Mouse (Mus musculus): ENCODE results near the gene Bspry. TPM values are rescaled to one million over a fixed set of nuclear protein-coding genes. Genes with fewer than 3 reads are reported as not detected.

The Bspry gene
- total RNA-seq (2021), result under 1 TPM in 1 of 2 experiments, not detected in 1; 0.10 TPM
- long read RNA-seq, experiment 1, result 0 reads
- long read RNA-seq, experiment 2, result 0 reads

- DNase-seq, result no peak
- intact Hi-C loops (cut with DNase I), result no loop called here
Observed at GRCm38 (mm10) chr4:62479937-62480708, at the start of gene Bspry. Bspry (plus strand) TSS chr4:62480053.

GRCm38 (mm10) chr4:62430678-62431077 lies 49.2 kb upstream of the Bspry start:
- DNase-seq, result no peak

GRCm38 (mm10) chr4:62431522-62431921 lies 48.3 kb upstream of the Bspry start:
- intact Hi-C loops (cut with DNase I), result no loop called here
- DNase-seq, result no peak

More at GRCm38 (mm10) chr4:62430678-62431077, 49.2 kb upstream of the Bspry start:
- intact Hi-C loops (cut with DNase I), result no loop called here

GRCm38 (mm10) chr4:62433939-62434870 lies 45.6 kb upstream of the Bspry start:
- DNase-seq, result no peak
- intact Hi-C loops (cut with DNase I), result no loop called here

- intact Hi-C loops (cut with DNase I), result no loop called here
- DNase-seq, result no peak
Observed at GRCm38 (mm10) chr4:62435081-62435480, 44.8 kb upstream of the Bspry start, which contains the start of gene Rnf183. Rnf183 (minus strand) TSS chr4:62435252.

GRCm38 (mm10) chr4:62437256-62437778 lies 42.5 kb upstream of the Bspry start:
- intact Hi-C loops (cut with DNase I), result no loop called here
- DNase-seq, result no peak

GRCm38 (mm10) chr4:62437871-62438270 lies 42.0 kb upstream of the Bspry start:
- intact Hi-C loops (cut with DNase I), result no loop called here
- no peak for DNase-seq

GRCm38 (mm10) chr4:62439793-62440192 lies 40.1 kb upstream of the Bspry start:
- no peak for DNase-seq
- intact Hi-C loops (cut with DNase I), result no loop called here

GRCm38 (mm10) chr4:62440544-62440943 lies 39.3 kb upstream of the Bspry start:
- no peak for DNase-seq
- intact Hi-C loops (cut with DNase I), result no loop called here

- DNase-seq, result no peak
- intact Hi-C loops (cut with DNase I), result no loop called here
Observed at GRCm38 (mm10) chr4:62440986-62441385, 38.9 kb upstream of the Bspry start.

GRCm38 (mm10) chr4:62454995-62455394 lies 24.9 kb upstream of the Bspry start:
- intact Hi-C loops (cut with DNase I), result loop anchor here (5.0 kb wide), 1 partner anchor 42 kb away; no protein-coding TSS in a partner anchor
- no peak for DNase-seq

GRCm38 (mm10) chr4:62459081-62459480 lies 20.8 kb upstream of the Bspry start:
- intact Hi-C loops (cut with DNase I), result loop anchor here (5.0 kb wide), 1 partner anchor 38 kb away; no protein-coding TSS in a partner anchor
- DNase-seq, result no peak

GRCm38 (mm10) chr4:62460348-62460747 lies 19.5 kb upstream of the Bspry start:
- no peak for DNase-seq
- intact Hi-C loops (cut with DNase I), result no loop called here

- intact Hi-C loops (cut with DNase I), result no loop called here
- no peak for DNase-seq
Observed at GRCm38 (mm10) chr4:62463124-62463523, 16.7 kb upstream of the Bspry start.

GRCm38 (mm10) chr4:62468158-62468557 lies 11.7 kb upstream of the Bspry start:
- DNase-seq, result no peak
- intact Hi-C loops (cut with DNase I), result no loop called here

GRCm38 (mm10) chr4:62470598-62471051 lies 9.2 kb upstream of the Bspry start, which contains the start of gene Wdr31:
Wdr31 (minus strand) TSS chr4:62470896.
- peak; percentile 39 to 66 for DNase-seq
- intact Hi-C loops (cut with DNase I), result no loop called here

GRCm38 (mm10) chr4:62472071-62472470 lies 7.8 kb upstream of the Bspry start:
- DNase-seq, result no peak
- intact Hi-C loops (cut with DNase I), result no loop called here

- intact Hi-C loops (cut with DNase I), result no loop called here
- DNase-seq, result no peak
Observed at GRCm38 (mm10) chr4:62475131-62475530, 4.7 kb upstream of the Bspry start.

- intact Hi-C loops (cut with DNase I), result no loop called here
- no peak for DNase-seq
Observed at GRCm38 (mm10) chr4:62475793-62476192, 4.1 kb upstream of the Bspry start.

GRCm38 (mm10) chr4:62477542-62478244 lies 2.2 kb upstream of the Bspry start:
- DNase-seq, result no peak
- intact Hi-C loops (cut with DNase I), result no loop called here

Data from gastrocnemius, postnatal 36 days (tissue).